Mouse (Mus musculus) liver, embryonic 14.5 days (tissue): Measurements from ENCODE around the gene Syndig1l.

Experiments used
- CTCF ChIP-seq: IDR thresholded peaks from 2 replicates; pipeline ENCODE4 v1.5.1; 2016; ENCODE audit warnings: antibody characterized with exemption, low read depth, control low read depth
- EP300 ChIP-seq: IDR thresholded peaks from 2 replicates; pipeline ENCODE4 v1.6.1; 2016; ENCODE audit warnings: antibody characterized with exemption, low read depth

DNA sequence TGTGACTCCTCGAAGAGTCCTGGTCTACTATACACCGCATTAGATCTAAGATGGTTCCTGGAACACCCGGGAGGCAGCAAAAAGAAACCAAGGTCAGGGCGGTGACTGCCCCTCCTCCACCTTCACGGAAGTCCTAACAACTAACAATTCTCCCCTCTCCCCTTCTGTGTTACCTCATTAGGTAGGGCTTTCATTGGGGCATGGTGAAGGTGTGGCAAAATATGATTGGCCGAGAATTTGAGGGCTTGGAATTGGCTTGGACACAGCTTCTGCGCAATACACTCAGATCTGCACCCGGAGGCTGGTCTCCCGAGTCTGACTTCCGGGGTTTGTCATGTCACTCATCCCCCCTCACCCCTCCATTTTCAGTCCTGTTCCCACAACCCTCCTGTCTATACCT, 29.8 kb upstream of the Syndig1l start:
- TF ChIP-seq CTCF (no peak), EP300 (no peak)
